Comparison of ENCODE assay signal across 27 mouse cellular contexts in genomic region chr4:8998606-8999005, GRCm38 (mm10).
"Had no signal": no experiment of that assay in that cellular context is flagged by ENCODE, and none has a peak within 500 bp of the region (broad histone marks: within the 10 kb centered on the region; RNA-seq: fewer than 3 reads in every experiment).

No protein-coding gene starts in this region.

- H3K4me3 ChIP-seq: gastrocnemius, adult 2 months; heart, embryonic 10.5 days; heart, embryonic 12.5 days; hindbrain, embryonic 10.5 days; hindbrain, embryonic 13.5 days; hindbrain, embryonic 15.5 days; intestine, embryonic 15.5 days; kidney, embryonic 15.5 days; limb, embryonic 13.5 days; limb, embryonic 15.5 days; liver, embryonic 12.5 days had no signal

- H3K27ac ChIP-seq: gastrocnemius, adult 2 months; heart, embryonic 10.5 days; hindbrain, embryonic 10.5 days; hindbrain, embryonic 13.5 days; hindbrain, embryonic 15.5 days; intestine, embryonic 15.5 days; kidney, embryonic 15.5 days; kidney, postnatal 0 days; limb, embryonic 13.5 days; limb, embryonic 15.5 days; liver, embryonic 12.5 days; liver, embryonic 14.5 days had no signal

- H3K4me2 ChIP-seq: heart, embryonic 12.5 days; hindbrain, embryonic 13.5 days; hindbrain, embryonic 15.5 days; intestine, embryonic 15.5 days; kidney, embryonic 15.5 days; limb, embryonic 13.5 days; limb, embryonic 15.5 days; liver, embryonic 12.5 days had no signal

- H3K9ac ChIP-seq: heart, embryonic 12.5 days; hindbrain, embryonic 13.5 days; hindbrain, embryonic 15.5 days; intestine, embryonic 15.5 days; kidney, embryonic 15.5 days; limb, embryonic 13.5 days; limb, embryonic 15.5 days; liver, embryonic 12.5 days; liver, embryonic 14.5 days had no signal

- H3K9me3 ChIP-seq: heart, embryonic 10.5 days; heart, embryonic 12.5 days; hindbrain, embryonic 10.5 days; hindbrain, embryonic 13.5 days; hindbrain, embryonic 15.5 days; intestine, embryonic 15.5 days; kidney, embryonic 15.5 days; limb, embryonic 13.5 days; limb, embryonic 15.5 days; liver, embryonic 12.5 days had no signal

- H3K36me3 ChIP-seq: heart, embryonic 10.5 days; heart, embryonic 12.5 days; hindbrain, embryonic 10.5 days; hindbrain, embryonic 13.5 days; hindbrain, embryonic 15.5 days; intestine, embryonic 15.5 days; kidney, embryonic 15.5 days; limb, embryonic 13.5 days; limb, embryonic 15.5 days; liver, embryonic 12.5 days had no signal

- H3K4me1 ChIP-seq: hindbrain, embryonic 15.5 days; intestine, embryonic 15.5 days; kidney, embryonic 15.5 days; limb, embryonic 13.5 days; limb, embryonic 15.5 days; liver, embryonic 12.5 days had no signal

- ATAC-seq: inflammation-experienced regulatory T-cells, adult 6 months; intestine, embryonic 15.5 days; intestine, postnatal 0 days; liver, embryonic 12.5 days had no signal

- H3K27me3 ChIP-seq: heart, embryonic 12.5 days; hindbrain, embryonic 13.5 days; hindbrain, embryonic 15.5 days; intestine, embryonic 15.5 days; liver, embryonic 12.5 days had no signal

- DNase-seq: gastrocnemius, adult 2 months; gastrocnemius, postnatal 10 days; gastrocnemius, postnatal 25 days; heart, adult 18-20 months; heart, postnatal 10 days; heart, postnatal 4 days; kidney, adult 18-20 months; kidney, adult 9 months; kidney, postnatal 14 days; kidney, postnatal 36 days; layer of hippocampus, adult 9-11 months; layer of hippocampus, postnatal 36 days; left cerebral cortex, postnatal 4 days had no signal
